Mouse (Mus musculus) brain, embryonic 14.5 days (tissue): ENCODE results near the gene Pcgf1. TPM values are rescaled to one million over a fixed set of nuclear protein-coding genes. Genes with fewer than 3 reads are reported as not detected.

Experiments used
- DNase-seq: peaks from one replicate; pipeline ENCODE4 v3.0.0-alpha.2; 2011; ENCODE audit warnings: low read depth
- CTCF ChIP-seq: fragments of 200-500 bp; IDR thresholded peaks from 2 replicates; pipeline ENCODE4 v1.5.1; 2012; ENCODE audit warnings: inconsistent platforms, mild to moderate bottlenecking, moderate library complexity, borderline replicate concordance; ENCODE audit not compliant: insufficient read depth, insufficient read length; ENCODE audit errors: extremely low read depth
- POLR2A ChIP-seq: fragments of 200-500 bp; IDR thresholded peaks from 2 replicates; pipeline ENCODE4 v1.6.1; 2012; ENCODE audit warnings: mild to moderate bottlenecking, inconsistent platforms, borderline replicate concordance; ENCODE audit not compliant: poor library complexity, insufficient read depth, insufficient read length, severe bottlenecking; ENCODE audit errors: extremely low read depth
- polyA plus RNA-seq: library from polyadenylated mRNA; depleted of rRNA; stranded (reverse); fragments of >200 nt; gene quantifications from 2 replicates; pipeline ENCODE4 v1.2.3, GENCODE M21; 2012

Gene Pcgf1
- polyA plus RNA-seq, 1 experiment = 39.8 TPM

- DNase-seq = no peak
- TF ChIP-seq CTCF (no peak), POLR2A (no peak)
Measured at GRCm38 (mm10) chr6:83044742-83045141, 32.9 kb upstream of the Pcgf1 start.

GRCm38 (mm10) chr6:83049367-83049766, 28.3 kb upstream of the Pcgf1 start:
- no peak for DNase-seq
- TF ChIP-seq CTCF = no peak
- TF ChIP-seq POLR2A = no peak

GRCm38 (mm10) chr6:83053136-83053960, 24.3 kb upstream of the Pcgf1 start:
- peak; percentile 55 for DNase-seq
- TF ChIP-seq POLR2A = no peak
- TF ChIP-seq CTCF = no peak

GRCm38 (mm10) chr6:83054074-83054851, 23.4 kb upstream of the Pcgf1 start, which contains the start of gene Aup1:
TSS of gene Aup1 (plus strand) at chr6:83054521.
- DNase-seq = peak; percentile 100
- TF ChIP-seq POLR2A (peak; percentile 60), CTCF (no peak)

GRCm38 (mm10) chr6:83054871-83055431, 22.7 kb upstream of the Pcgf1 start, which contains the start of gene Htra2:
TSS of gene Htra2 (minus strand) at chr6:83055273.
- DNase-seq = peak; percentile 40
- TF ChIP-seq POLR2A = no peak
- TF ChIP-seq CTCF = peak; percentile 30; the same call in 1 of the 2 replicates

- no peak for TF ChIP-seq CTCF
- no peak for TF ChIP-seq POLR2A
- DNase-seq = no peak
Measured at GRCm38 (mm10) chr6:83057790-83058189, 19.9 kb upstream of the Pcgf1 start, which contains the start of gene Dqx1. TSS of gene Dqx1 (plus strand) at chr6:83057844.

GRCm38 (mm10) chr6:83058725-83059124, 18.9 kb upstream of the Pcgf1 start:
- TF ChIP-seq CTCF (no peak), POLR2A (no peak)
- DNase-seq = no peak

GRCm38 (mm10) chr6:83065995-83066394, 11.7 kb upstream of the Pcgf1 start:
- no peak for TF ChIP-seq POLR2A
- TF ChIP-seq CTCF = no peak

GRCm38 (mm10) chr6:83066441-83066840, 11.2 kb upstream of the Pcgf1 start:
- TF ChIP-seq CTCF (no peak), POLR2A (no peak)
- DNase-seq = no peak

More at GRCm38 (mm10) chr6:83065995-83066394, 11.7 kb upstream of the Pcgf1 start:
- DNase-seq = no peak

GRCm38 (mm10) chr6:83068221-83068620, 9.4 kb upstream of the Pcgf1 start:
- TF ChIP-seq POLR2A = no peak
- no peak for TF ChIP-seq CTCF
- DNase-seq = no peak

GRCm38 (mm10) chr6:83068706-83069487, 8.8 kb upstream of the Pcgf1 start:
- no peak for TF ChIP-seq POLR2A
- no peak for TF ChIP-seq CTCF
- no peak for DNase-seq
